Mouse (Mus musculus) spleen, postnatal 36 days (tissue): ENCODE data around the gene Tfcp2l1.
"Not testable (repeated sequence)": the region's sequence is repeated elsewhere in the genome, so short reads cannot be mapped to it uniquely, and the experiment has no call there.

ENCODE experiments used
- DNase-seq, 2 experiments: peaks; one replicate each; pipeline ENCODE4 v3.0.0; 2022; ENCODE audit warnings: low spot score in 2 of 2, mixed read lengths in 1 of 2

Tfcp2l1 gene

GRCm38 (mm10) chr1:118627781-118628464 lies at the start of gene Tfcp2l1:
Gene Tfcp2l1, plus strand, starts transcription at chr1:118627945.
- peak; percentile 48 to 57 for DNase-seq

- no peak for DNase-seq
Measured at GRCm38 (mm10) chr1:118580174-118580702, 47.5 kb upstream of the Tfcp2l1 start.

DNA sequence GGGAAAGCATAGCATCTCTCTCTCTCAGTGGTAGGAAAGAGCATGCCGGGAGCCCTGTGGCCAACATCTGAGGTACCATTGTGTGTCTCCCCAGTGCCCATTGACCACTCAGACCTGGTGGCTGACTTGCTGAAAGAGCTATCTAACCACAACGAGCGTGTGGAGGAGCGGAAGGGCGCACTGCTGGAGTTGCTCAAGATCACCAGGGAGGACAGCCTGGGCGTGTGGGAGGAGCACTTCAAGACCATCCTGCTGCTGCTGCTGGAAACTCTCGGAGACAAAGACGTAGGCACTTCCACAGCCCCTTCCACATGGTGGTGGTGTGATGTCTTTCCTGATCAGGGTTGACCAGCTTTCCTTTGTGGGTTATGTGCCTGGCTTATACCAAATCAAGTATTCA lies 46.6 kb upstream of the Tfcp2l1 start:
- no peak for DNase-seq

- DNase-seq = no peak
Measured at GRCm38 (mm10) chr1:118589721-118590120, 38.0 kb upstream of the Tfcp2l1 start.

DNA sequence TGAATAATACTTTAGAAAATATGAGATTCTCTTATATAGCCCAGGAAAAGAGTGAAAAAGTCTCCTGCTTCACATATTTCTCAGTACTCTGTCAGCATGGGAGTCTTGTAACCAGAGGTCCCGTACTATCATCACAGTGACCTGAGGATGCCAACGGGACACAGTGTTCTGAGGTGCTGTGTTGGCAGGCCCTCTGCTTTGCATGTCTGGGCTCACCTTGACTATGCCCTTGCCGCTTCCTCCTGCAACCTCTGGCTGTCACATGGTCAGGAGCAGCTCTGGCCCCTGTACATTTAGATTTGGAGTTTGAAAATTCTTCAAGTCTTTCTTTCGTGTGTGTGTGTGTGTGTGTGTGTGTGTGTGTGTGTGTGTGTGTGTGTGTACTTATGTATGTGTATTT lies 34.8 kb upstream of the Tfcp2l1 start:
- no peak for DNase-seq

DNA sequence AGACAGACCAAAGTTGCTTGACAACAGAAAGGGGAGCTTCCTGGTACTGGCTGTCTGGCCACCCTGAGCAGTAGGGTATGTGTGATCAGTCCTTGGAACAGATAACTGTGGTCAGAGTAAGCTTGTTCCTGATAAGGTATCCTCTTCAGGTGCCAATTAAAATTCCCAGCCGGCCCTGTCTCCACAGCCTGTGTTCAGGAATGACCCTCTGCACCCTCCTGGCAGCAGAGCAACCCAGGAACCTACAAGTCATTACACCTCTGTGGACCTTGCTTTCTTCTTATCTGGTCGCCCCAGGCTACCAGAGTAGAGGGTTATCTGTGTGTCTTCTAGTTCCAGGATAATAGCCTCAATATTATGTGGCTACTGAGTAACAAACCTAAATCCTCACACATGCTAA lies 32.4 kb upstream of the Tfcp2l1 start:
- DNase-seq = no peak

DNA sequence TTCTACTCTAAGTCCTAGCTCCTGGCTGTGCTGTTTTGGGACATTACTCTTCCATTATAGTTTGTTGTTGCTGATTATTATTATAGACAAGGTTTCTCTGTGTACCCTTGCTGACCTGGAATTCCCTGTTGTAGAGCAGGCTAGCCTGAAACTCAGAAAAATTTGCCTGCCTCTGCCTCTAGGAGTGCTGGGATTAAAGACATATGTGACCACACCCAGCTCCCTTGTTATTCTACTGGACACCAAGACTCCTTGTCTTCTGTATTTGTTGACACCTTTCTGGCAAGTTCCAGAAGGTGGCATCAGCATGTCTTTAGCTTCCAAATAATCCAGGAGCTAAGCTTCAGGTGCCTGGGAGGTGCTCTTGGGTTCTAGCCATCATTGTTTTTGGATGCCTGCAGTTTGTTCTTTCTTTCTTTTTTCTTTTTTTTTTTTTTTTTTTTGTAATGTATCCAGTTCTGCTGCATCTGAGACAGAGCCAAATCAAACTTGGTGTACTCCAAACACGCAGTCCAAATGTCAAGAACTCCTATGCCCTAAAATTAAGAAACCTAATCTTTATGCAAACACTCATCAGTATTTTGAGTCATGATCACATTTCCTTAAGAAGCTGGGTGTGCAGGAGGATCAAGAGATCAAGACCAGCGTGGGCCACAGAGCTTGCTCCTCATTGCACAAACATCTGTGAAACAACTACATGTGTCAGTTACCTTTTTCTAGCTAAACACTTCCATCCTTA lies 30.1 kb upstream of the Tfcp2l1 start:
- DNase-seq = no peak

DNA sequence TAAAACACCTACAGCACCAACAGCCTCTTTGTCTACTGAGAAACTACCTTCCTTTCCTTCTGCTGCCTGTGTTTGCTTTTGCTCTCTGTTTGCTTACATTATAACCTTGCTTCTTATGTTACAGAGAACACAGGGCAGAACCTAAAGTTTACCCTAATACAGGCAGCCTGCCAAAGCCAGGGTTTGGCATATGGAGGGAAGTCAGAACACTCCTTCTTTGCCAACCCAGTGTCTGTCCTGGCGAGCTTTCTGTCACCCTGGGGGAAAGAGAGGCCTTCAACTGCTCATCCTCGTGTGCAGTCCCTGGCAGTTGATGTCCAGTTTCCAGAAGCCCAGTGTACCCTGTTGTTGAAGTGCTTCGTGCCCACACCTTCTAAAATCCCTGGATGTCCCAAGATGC lies 29.4 kb upstream of the Tfcp2l1 start:
- no peak for DNase-seq

GRCm38 (mm10) chr1:118613631-118614183 lies 14.0 kb upstream of the Tfcp2l1 start:
- no peak for DNase-seq

DNA sequence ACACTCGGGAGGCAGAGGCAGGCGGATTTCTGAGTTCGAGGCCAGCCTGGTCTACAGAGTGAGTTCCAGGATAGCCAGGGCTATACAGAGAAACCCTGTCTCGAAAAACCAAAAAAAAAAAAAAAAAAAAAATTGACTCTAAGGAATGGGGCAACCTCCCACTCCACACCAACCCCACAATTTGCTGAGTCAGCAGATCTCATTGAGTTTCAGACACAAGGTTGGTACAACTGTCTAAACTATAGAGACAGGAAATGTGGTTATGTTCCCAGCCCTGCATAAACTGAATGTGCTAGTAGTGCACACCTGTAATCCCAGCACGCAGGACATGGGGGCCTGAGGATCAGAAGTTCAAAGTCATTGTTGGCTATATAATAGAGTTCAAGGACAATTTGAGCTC lies 6.7 kb upstream of the Tfcp2l1 start:
- not testable (repeated sequence) for DNase-seq

DNA sequence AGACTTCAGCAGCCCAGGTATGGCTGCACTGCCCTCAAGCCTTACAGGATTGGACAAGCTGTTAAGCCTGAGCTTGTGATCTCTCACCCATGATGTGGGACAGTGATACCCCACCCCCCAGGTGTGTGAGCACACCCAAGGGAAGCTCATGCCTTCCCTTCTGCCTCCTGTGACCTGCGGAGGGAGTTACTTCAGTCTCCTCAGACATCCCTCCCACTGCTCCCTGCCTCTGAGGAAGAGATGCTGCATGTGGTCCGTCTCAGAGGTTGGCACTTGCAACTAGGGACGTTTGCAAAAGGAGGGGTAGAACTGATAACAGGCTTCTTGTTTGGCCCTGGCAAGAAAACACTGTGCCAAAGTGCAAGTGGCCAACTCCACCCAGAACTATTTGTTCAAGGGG lies 4.9 kb upstream of the Tfcp2l1 start:
- no peak for DNase-seq

DNA sequence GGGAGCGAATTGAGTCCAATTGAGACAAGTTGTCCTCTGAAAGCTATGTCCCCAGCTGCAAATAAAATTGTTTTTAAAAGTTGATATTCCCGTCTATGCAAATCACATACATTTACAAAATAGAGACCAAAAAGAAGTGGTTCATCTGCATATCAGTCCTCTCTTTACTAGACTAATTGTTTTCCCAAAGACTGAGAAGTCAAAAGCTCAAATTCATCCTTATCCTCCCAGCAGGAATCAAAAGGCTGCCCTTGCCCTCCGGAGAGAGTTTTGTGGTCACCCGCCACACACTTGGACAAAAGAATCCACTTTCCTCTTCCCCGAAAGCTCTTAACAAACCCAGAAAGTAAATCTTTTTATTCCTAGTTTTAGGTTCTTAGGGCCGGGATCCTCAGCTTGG lies 2.3 kb upstream of the Tfcp2l1 start:
- DNase-seq = no peak

DNA sequence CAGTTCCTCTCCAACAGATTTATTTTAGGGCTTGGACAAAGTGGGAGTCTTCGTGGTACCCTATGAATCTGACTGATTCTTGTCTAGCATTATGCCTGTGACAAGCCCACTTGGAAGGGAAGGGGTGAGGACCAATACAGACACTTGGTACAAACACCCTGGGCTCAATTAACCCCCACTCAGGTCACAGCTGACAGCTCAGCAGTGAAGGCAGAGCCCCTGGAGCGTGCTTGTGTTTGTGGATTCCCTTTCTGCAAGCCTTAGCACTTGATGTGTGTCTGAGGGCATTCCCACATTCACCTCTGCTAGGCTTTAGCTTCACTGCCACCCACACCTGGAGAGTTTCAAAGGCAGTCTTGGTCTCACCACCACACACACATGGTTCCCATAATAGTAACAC lies 1.8 kb upstream of the Tfcp2l1 start:
- no peak for DNase-seq

DNA sequence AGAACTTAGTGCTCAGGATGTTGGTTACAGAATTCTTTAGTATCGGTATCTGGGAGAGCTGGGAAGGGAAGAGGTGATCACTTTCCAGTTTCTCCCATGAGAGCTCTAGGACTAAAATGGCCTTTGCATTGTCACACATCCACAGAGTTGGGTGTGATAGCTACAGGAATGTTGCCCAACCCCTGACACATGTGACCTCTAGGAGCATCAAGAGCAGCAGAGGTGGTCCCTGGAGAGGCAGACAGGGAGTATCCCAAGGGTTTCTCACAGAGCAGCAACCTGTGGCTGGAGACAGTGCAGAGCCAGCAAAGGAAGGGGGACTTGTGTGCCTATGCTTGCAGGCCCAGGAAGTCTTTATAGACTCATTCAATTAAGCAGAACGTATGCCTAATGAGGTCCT lies 1.3 kb upstream of the Tfcp2l1 start:
- no peak for DNase-seq

- peak; percentile 7 to 20 for DNase-seq
Measured at GRCm38 (mm10) chr1:118633415-118633980, 5.8 kb downstream of the Tfcp2l1 start.

GRCm38 (mm10) chr1:118642296-118642999 lies 14.7 kb downstream of the Tfcp2l1 start:
- DNase-seq = no peak

DNA sequence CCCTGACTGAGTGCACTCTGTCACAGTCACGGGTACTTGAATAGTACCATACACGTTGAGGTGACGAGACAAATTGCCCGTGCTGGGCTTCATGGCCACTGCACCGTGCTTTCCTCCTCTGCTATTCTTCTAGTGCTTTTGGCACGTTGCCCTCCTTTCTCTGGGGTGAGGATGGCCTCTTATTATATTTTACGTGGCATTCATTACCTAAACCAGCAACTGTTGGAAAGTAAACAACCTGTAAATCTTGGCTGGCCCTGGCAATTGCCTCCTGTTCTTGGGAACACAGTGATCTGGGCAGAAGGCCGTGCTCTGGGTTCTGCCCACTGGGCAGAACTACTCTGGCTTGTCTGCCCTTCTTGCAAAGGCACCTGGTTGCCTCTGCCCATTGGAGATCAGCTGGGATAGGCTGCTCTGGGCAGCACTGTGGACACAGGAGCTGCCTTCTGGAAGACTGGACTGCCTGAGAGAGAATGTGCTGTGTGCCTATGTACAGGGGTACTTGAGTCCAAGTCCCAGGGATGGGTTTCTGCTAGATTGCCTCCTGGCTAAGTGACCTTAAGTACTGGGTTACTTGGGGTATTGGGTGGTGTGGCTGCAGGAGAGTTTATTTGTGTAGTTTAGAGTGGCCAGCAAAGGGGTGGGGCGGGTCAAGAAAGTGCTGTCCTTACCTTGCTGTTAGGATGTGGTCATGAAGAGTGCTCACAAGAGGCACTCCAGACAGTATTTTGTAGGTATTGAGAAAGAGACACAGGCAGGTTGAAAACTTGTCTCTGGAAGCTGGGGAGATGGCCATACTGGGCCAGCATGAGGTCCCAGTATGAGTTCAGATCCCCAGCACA lies 15.6 kb downstream of the Tfcp2l1 start:
- DNase-seq = no peak

GRCm38 (mm10) chr1:118645701-118646100 lies 18.0 kb downstream of the Tfcp2l1 start:
- DNase-seq = no peak

DNA sequence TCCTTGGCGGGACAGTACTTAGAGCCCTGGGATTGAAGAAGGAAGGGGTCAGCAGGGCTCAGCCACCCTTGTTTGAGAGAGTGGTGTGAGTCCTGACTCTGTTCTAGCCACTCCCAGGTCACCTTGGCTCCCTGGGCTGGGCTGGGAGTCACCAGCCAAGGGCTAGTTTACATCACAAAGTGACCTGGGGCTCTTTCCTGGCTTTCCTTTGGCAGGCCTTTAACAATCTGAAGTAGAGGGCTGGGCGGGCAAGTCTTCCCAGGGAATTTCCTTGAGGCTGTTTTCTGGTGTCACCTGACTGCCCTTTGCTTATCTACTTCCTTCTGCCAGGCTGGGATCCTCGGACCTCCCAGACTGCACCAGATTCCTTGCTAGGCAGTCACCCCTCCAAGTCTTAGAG lies 20.3 kb downstream of the Tfcp2l1 start:
- no peak for DNase-seq

DNA sequence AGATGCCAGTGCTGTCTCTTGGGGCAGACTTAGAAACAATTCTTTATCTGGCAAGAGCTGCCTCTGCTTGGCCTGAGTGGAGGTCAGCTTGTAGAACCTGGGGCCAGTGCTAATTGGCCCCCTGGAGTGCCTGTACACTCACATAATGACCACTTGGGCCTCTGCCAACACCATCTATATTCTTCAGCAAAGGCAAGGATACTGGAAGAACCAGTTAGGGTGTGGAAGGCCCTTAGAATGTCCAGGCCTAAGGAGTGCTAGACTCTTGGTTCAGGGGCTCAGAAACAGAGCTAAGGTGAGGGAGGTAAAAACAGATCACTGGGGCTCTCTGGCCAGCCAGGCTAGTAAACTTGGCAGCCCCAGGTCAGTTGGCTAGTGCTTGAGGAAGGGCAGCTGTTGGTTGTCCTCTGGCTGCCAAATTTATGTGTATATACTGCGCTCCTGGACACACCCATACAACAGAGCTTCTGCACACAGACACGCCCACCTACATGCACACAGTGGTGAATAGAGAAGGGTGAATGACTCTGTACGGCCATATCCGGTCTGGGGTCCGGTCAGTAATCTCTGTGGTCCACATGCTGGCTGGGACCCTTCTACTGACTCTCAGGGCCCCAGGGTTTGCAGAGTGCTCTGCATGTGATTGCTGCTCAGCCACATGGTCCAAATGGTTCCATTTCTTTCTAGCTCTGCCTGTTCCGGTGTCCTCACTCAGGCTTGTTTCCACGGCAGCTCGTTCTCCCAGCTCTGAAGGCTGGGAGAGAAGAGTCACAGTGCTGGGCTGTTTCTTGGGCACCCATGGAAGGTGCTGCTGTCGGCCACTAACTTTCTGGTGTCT lies 22.4 kb downstream of the Tfcp2l1 start:
- DNase-seq = no peak
